Mouse (Mus musculus) gonadal fat pad, adult 2 months (tissue): ENCODE results near the gene Uba52. TPM values are rescaled to one million over a fixed set of nuclear protein-coding genes. Genes with fewer than 3 reads are reported as not detected.

ENCODE experiments used
- DNase-seq: peaks from one replicate; pipeline ENCODE4 v3.0.0-alpha.2; 2012; ENCODE audit warnings: low read depth
- polyA plus RNA-seq: library from polyadenylated mRNA; depleted of rRNA; stranded (reverse); fragments of >200 nt; gene quantifications from 2 replicates; pipeline ENCODE4 v1.2.3, GENCODE M21; 2012; rRNA removed

Gene Uba52
- 662 and 697 TPM in 2 replicates for polyA plus RNA-seq

GRCm38 (mm10) chr8:70510228-70510915 is at the start of gene Uba52:
Gene Uba52, minus strand, starts transcription at chr8:70510801.
- no peak for DNase-seq

- DNase-seq, result peak; percentile 72
These were observed 49.5 kb upstream of the Uba52 start for GRCm38 (mm10) chr8:70560096-70560495.

- no peak for DNase-seq
These were observed 48.4 kb upstream of the Uba52 start for GRCm38 (mm10) chr8:70558983-70559382.

GRCm38 (mm10) chr8:70558334-70558733 is 47.7 kb upstream of the Uba52 start:
- no peak for DNase-seq

- no peak for DNase-seq
These were observed 44.6 kb upstream of the Uba52 start for GRCm38 (mm10) chr8:70555079-70555747.

- DNase-seq, result no peak
These were observed 43.1 kb upstream of the Uba52 start for GRCm38 (mm10) chr8:70553740-70554139.

- DNase-seq, result no peak
These were observed 42.2 kb upstream of the Uba52 start for GRCm38 (mm10) chr8:70552836-70553235.

- no peak for DNase-seq
These were observed 41.1 kb upstream of the Uba52 start for GRCm38 (mm10) chr8:70551558-70552161.

GRCm38 (mm10) chr8:70549412-70550184 is 39.0 kb upstream of the Uba52 start:
- no peak for DNase-seq

- DNase-seq, result no peak
These were observed 37.2 kb upstream of the Uba52 start for GRCm38 (mm10) chr8:70547762-70548161.

GRCm38 (mm10) chr8:70546412-70546811 is 35.8 kb upstream of the Uba52 start:
- DNase-seq, result no peak

- no peak for DNase-seq
These were observed 33.6 kb upstream of the Uba52 start for GRCm38 (mm10) chr8:70544200-70544687.

GRCm38 (mm10) chr8:70541081-70541480 is 30.5 kb upstream of the Uba52 start:
- DNase-seq, result no peak

- no peak for DNase-seq
These were observed 30.0 kb upstream of the Uba52 start for GRCm38 (mm10) chr8:70540507-70541071.

GRCm38 (mm10) chr8:70540013-70540506 is 29.5 kb upstream of the Uba52 start:
- no peak for DNase-seq

- peak; percentile 96 for DNase-seq
These were observed 28.6 kb upstream of the Uba52 start, which contains the start of gene Ell for GRCm38 (mm10) chr8:70539077-70539813. Gene Ell, plus strand, starts transcription at chr8:70539457.

- peak; percentile 88 for DNase-seq
These were observed 28.1 kb upstream of the Uba52 start for GRCm38 (mm10) chr8:70538633-70539076.

GRCm38 (mm10) chr8:70538024-70538579 is 27.5 kb upstream of the Uba52 start:
- DNase-seq, result no peak

GRCm38 (mm10) chr8:70535701-70536100 is 25.1 kb upstream of the Uba52 start:
- DNase-seq, result no peak

GRCm38 (mm10) chr8:70535221-70535620 is 24.6 kb upstream of the Uba52 start:
- no peak for DNase-seq
